Mouse (Mus musculus) kidney, adult 9 months (tissue): ENCODE data around the gene Scg3.
A peak's percentile ranks its signal among the peaks of the same experiment; 100 is the strongest.
"Not testable (repeated sequence)": the region's sequence is repeated elsewhere in the genome, so short reads cannot be mapped to it uniquely, and the experiment has no call there.

Source experiments
- DNase-seq: peaks from one replicate; pipeline ENCODE4 v3.0.0; 2022

Gene Scg3

GRCm38 (mm10) chr9:75625556-75626307, 58.1 kb downstream of the Scg3 start, which contains the start of gene Lysmd2:
Gene Lysmd2, plus strand, starts transcription at chr9:75625741.
- DNase-seq, result peak; percentile 12

GRCm38 (mm10) chr9:75624983-75625555, 58.8 kb downstream of the Scg3 start:
- DNase-seq, result no peak

- DNase-seq, result no peak
Measured at GRCm38 (mm10) chr9:75621428-75621827, 62.4 kb downstream of the Scg3 start.

GRCm38 (mm10) chr9:75619761-75620160, 64.1 kb downstream of the Scg3 start:
- not testable (repeated sequence) for DNase-seq

- DNase-seq, result no peak
Measured at GRCm38 (mm10) chr9:75618836-75619400, 64.9 kb downstream of the Scg3 start.

- no peak for DNase-seq
Measured at GRCm38 (mm10) chr9:75616560-75616959, 67.3 kb downstream of the Scg3 start.

GRCm38 (mm10) chr9:75610571-75611493, 73.0 kb downstream of the Scg3 start, which contains the start of gene Tmod2:
Gene Tmod2, minus strand, starts transcription at chr9:75611325.
- DNase-seq, result no peak

- DNase-seq, result no peak
Measured at GRCm38 (mm10) chr9:75609965-75610364, 73.9 kb downstream of the Scg3 start.

GRCm38 (mm10) chr9:75609505-75609904, 74.4 kb downstream of the Scg3 start:
- DNase-seq, result no peak

GRCm38 (mm10) chr9:75607496-75607895, 76.4 kb downstream of the Scg3 start:
- no peak for DNase-seq

GRCm38 (mm10) chr9:75601510-75601909, 82.3 kb downstream of the Scg3 start:
- DNase-seq, result no peak

GRCm38 (mm10) chr9:75600166-75600934, 83.5 kb downstream of the Scg3 start:
- no peak for DNase-seq

- DNase-seq, result no peak
Measured at GRCm38 (mm10) chr9:75599191-75599841, 84.5 kb downstream of the Scg3 start.

GRCm38 (mm10) chr9:75597596-75597995, 86.3 kb downstream of the Scg3 start:
- no peak for DNase-seq

GRCm38 (mm10) chr9:75597036-75597435, 86.8 kb downstream of the Scg3 start:
- DNase-seq, result no peak

- DNase-seq, result no peak
Measured at GRCm38 (mm10) chr9:75593481-75593880, 90.4 kb downstream of the Scg3 start.
